Mouse (Mus musculus) hindbrain, embryonic 16.5 days (tissue): ENCODE results near the gene BC037034. TPM values are rescaled to one million over a fixed set of nuclear protein-coding genes. Genes with fewer than 3 reads are reported as not detected.

Source experiments
- polyA plus RNA-seq: library from polyadenylated mRNA; unstranded; fragments of >200 nt; fragmentation: Nextera tagmentation; extraction: Ambion mirVana; gene quantifications from 2 replicates; pipeline ENCODE4 v1.2.1, GENCODE M21; 2015

Gene BC037034
- polyA plus RNA-seq, 1 experiment from 2014 or later, result 15.3 TPM

Other genes with a start within 250 kb of the BC037034 start
- not detected in 2 replicates for gene Smok3a, start 242.8 kb downstream of the BC037034 start, polyA plus RNA-seq
- not detected in 2 replicates for gene Smok3b, start 242.6 kb downstream of the BC037034 start, polyA plus RNA-seq
- not detected in 2 replicates for gene Smok3c, start 210.8 kb downstream of the BC037034 start, polyA plus RNA-seq
- 15.9 and 20.5 TPM in 2 replicates for gene Zkscan1, start 178.9 kb downstream of the BC037034 start, polyA plus RNA-seq
- gene Zscan21, start 147.1 kb downstream of the BC037034 start, polyA plus RNA-seq, result 79.0 and 82.3 TPM in 2 replicates
- gene Zfp113, start 108.3 kb downstream of the BC037034 start, polyA plus RNA-seq, result 22.7 and 22.9 TPM in 2 replicates
- 319 and 340 TPM in 2 replicates for gene Cops6, start 103.0 kb downstream of the BC037034 start, polyA plus RNA-seq
- 20.3 and 22.9 TPM in 2 replicates for gene Ap4m1, start 92.0 kb downstream of the BC037034 start, polyA plus RNA-seq
- 68.0 and 80.4 TPM in 2 replicates for gene Mcm7, start 91.6 kb downstream of the BC037034 start, polyA plus RNA-seq
- 64.7 and 75.2 TPM in 2 replicates for gene Taf6, start 76.6 kb downstream of the BC037034 start, polyA plus RNA-seq
- 28.2 and 30.3 TPM in 2 replicates for gene Cnpy4, start 76.5 kb downstream of the BC037034 start, polyA plus RNA-seq
- 12.8 and 14.5 TPM in 2 replicates for gene Mblac1, start 69.7 kb downstream of the BC037034 start, polyA plus RNA-seq
- 0.06 TPM in 1 of 2 replicates, not detected in the other for gene Nxpe5, start 38.1 kb downstream of the BC037034 start, polyA plus RNA-seq
- gene Lamtor4, start 8.6 kb downstream of the BC037034 start, polyA plus RNA-seq, result 107 and 120 TPM in 2 replicates
- gene Gal3st4, start 8.8 kb upstream of the BC037034 start, polyA plus RNA-seq, result 2.1 and 2.7 TPM in 2 replicates
- gene Gm43720, start 15.9 kb upstream of the BC037034 start, polyA plus RNA-seq, result 0.04 and 0.12 TPM in 2 replicates
- gene Gpc2, start 16.0 kb upstream of the BC037034 start, polyA plus RNA-seq, result 113 and 140 TPM in 2 replicates
- 10.3 and 13.8 TPM in 2 replicates for gene Stag3, start 16.2 kb upstream of the BC037034 start, polyA plus RNA-seq
- gene Pvrig, start 77.9 kb upstream of the BC037034 start, polyA plus RNA-seq, result not detected in 2 replicates
- 52.6 and 54.1 TPM in 2 replicates for gene Zfp157, start 177.4 kb upstream of the BC037034 start, polyA plus RNA-seq